ENCODE assay signal across 9 mouse cellular contexts in the genomic region with DNA sequence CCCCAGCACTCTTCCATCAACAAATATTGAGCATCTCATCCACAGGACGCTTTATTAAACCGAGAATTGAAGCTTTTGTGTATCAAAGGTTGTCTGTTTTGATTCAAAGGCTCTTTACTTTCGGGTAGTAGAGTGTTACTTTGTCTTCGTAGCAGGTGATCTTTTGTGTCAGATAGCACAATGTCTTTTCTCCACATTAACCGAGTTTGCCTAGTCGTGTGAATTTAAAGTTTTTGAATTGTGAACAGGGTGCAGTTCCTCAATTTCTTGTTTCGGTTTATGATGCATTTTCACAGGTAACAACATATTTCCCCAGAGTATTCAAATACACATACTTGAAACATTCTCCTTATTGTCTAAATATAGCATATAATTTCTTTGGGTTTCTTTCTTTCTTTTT. TPM values are rescaled to one million over a fixed set of nuclear protein-coding genes. Genes with fewer than 3 reads are reported as not detected.
DNase-seq lines count a peak whose midpoint lies in the region; ATAC-seq and TF ChIP-seq lines count a peak whose summit lies in the region.
"Had no signal": no experiment of that assay in that cellular context is flagged by ENCODE, and none has a peak within 500 bp of the region (broad histone marks: within the 10 kb centered on the region; RNA-seq: fewer than 3 reads in every experiment).

No protein-coding gene starts in this region.

- peak overlapping the region; percentile 64 for H3K4me2 ChIP-seq in kidney, embryonic 15.5 days
- peak overlapping the region; percentile 73 for H3K4me2 ChIP-seq in heart, postnatal 0 days (ENCODE audit: low read depth, low read length)
- H3K4me2 ChIP-seq in midbrain, embryonic 11.5 days, result peak overlapping the region; percentile 69

- H3K9ac ChIP-seq in kidney, embryonic 15.5 days, result peak overlapping the region; percentile 99
- H3K9ac ChIP-seq in heart, postnatal 0 days (replicated peaks; ENCODE audit: low read depth, low read length), result peak overlapping the region; percentile 94; the same call in 1 of the 2 replicates
- H3K9ac ChIP-seq in midbrain, embryonic 11.5 days (ENCODE audit: low read length), result peak overlapping the region; percentile 100

- DNase-seq in kidney, postnatal 4 days, result no peak
- DNase-seq in MN1 (ENCODE audit: low spot score), result peak; percentile 29
- no peak for DNase-seq in heart, postnatal 0 days (ENCODE audit: low spot score)
- peak; percentile 92 for DNase-seq in midbrain, embryonic 11.5 days (ENCODE audit: low spot score, missing footprints)
- no peak for DNase-seq in left cerebral cortex, postnatal 36 days (ENCODE audit: low spot score in 2 of 2)
- no peak for DNase-seq in spleen, postnatal 4 days (ENCODE audit: low spot score in 2 of 2)
- DNase-seq in gastrocnemius, postnatal 36 days, result no peak
- DNase-seq: thymus, postnatal 36 days had no signal

- peak overlapping the region; percentile 96 for H3K4me3 ChIP-seq in kidney, embryonic 15.5 days (replicated peaks)
- peak overlapping the region; percentile 92 for H3K4me3 ChIP-seq in heart, postnatal 0 days (ENCODE audit: low read depth, low read length)
- H3K4me3 ChIP-seq in midbrain, embryonic 11.5 days (ENCODE audit: low read depth, low read length), result peak overlapping the region; percentile 97

- no peak for TF ChIP-seq EP300 in heart, postnatal 0 days (IDR thresholded peaks at IDR 0.05; ENCODE audit: low read depth)

- no peaks in the 10 kb centered on the region for H3K27me3 ChIP-seq in kidney, embryonic 15.5 days
- no peaks in the 10 kb centered on the region for H3K27me3 ChIP-seq in heart, postnatal 0 days (ENCODE audit: control insufficient read depth, insufficient read depth, low read length)
- H3K27me3 ChIP-seq in midbrain, embryonic 11.5 days (ENCODE audit: control insufficient read depth, insufficient read depth, low read length), result no peaks in the 10 kb centered on the region

- intact Hi-C loops in left cerebral cortex, postnatal 36 days (cut with DNase I), result loop anchor here (5.0 to 10.0 kb wide), 5 partner anchors 85 to 258 kb away; partner anchors contain the start of gene Lgalsl
- intact Hi-C loops in gastrocnemius, postnatal 36 days (cut with DNase I), result loop anchor here (10.0 kb wide), 1 partner anchor 142 kb away; the partner anchor contains the start of gene Vps54

- no peaks in the 10 kb centered on the region for H3K9me3 ChIP-seq in kidney, embryonic 15.5 days (replicated peaks)
- H3K9me3 ChIP-seq in heart, postnatal 0 days (replicated peaks; ENCODE audit: control insufficient read depth, low read length), result no peaks in the 10 kb centered on the region
- no peaks in the 10 kb centered on the region for H3K9me3 ChIP-seq in midbrain, embryonic 11.5 days (ENCODE audit: control insufficient read depth, low read length)

- no peak overlapping the region for H3K27ac ChIP-seq in kidney, embryonic 15.5 days
- H3K27ac ChIP-seq in heart, postnatal 0 days (ENCODE audit: low read depth), result no peak overlapping the region
- H3K27ac ChIP-seq in midbrain, embryonic 11.5 days (ENCODE audit: low read depth, low read length), result no peak overlapping the region

- no peak for TF ChIP-seq CTCF in heart, postnatal 0 days (IDR thresholded peaks at IDR 0.05; ENCODE audit: low read depth)

- WGBS in kidney, embryonic 15.5 days, result 6% methylated on average over 7 of the region's 7 CpGs
- WGBS in heart, postnatal 0 days, result 23% methylated on average over 7 of the region's 7 CpGs
- 13% methylated on average over 7 of the region's 7 CpGs for WGBS in midbrain, embryonic 11.5 days

- ATAC-seq in kidney, embryonic 15.5 days (replicated peaks; ENCODE audit: low FRiP score), result no peak
- ATAC-seq in heart, postnatal 0 days (ENCODE audit: insufficient read depth, low read depth), result no peak
- ATAC-seq in midbrain, embryonic 11.5 days (ENCODE audit: low FRiP score), result no peak

- H3K36me3 ChIP-seq in kidney, embryonic 15.5 days, result 0 out of 2 replicates have a peak, but pooled peaks cover 3% of the 10 kb centered on the region
- H3K36me3 ChIP-seq in heart, postnatal 0 days (replicated peaks; ENCODE audit: control insufficient read depth, insufficient read depth, low read length), result no peaks in the 10 kb centered on the region
- H3K36me3 ChIP-seq in midbrain, embryonic 11.5 days (ENCODE audit: control insufficient read depth, insufficient read depth, low read length), result peaks cover 2% of the 10 kb centered on the region; the same call in 1 of the 2 replicates

- H3K4me1 ChIP-seq in kidney, embryonic 15.5 days, result peaks cover 13% of the 10 kb centered on the region
- peaks cover 15% of the 10 kb centered on the region for H3K4me1 ChIP-seq in heart, postnatal 0 days (ENCODE audit: control insufficient read depth, insufficient read depth)
- H3K4me1 ChIP-seq in midbrain, embryonic 11.5 days (ENCODE audit: control insufficient read depth, insufficient read depth, low read length), result peaks cover 9% of the 10 kb centered on the region; the same call in 1 of the 2 replicates

RNA-seq across cellular contexts. Expression of gene Peli1, which starts 1.5 kb away (rescaled TPM):
- polyA plus RNA-seq in kidney, embryonic 15.5 days (2015; fragmentation: Nextera tagmentation; extraction: Ambion mirVana), result 44.3 and 45.4 TPM in 2 replicates
- total RNA-seq in heart, postnatal 0 days (2014; rRNA removed; ENCODE audit: low replicate concordance), result 12.9 and 19.6 TPM in 2 replicates
- polyA plus RNA-seq in heart, postnatal 0 days (2015; fragmentation: Nextera tagmentation; extraction: Ambion mirVana), result 14.7 and 16.3 TPM in 2 replicates
- 108 and 113 TPM in 2 replicates for polyA plus RNA-seq in midbrain, embryonic 11.5 days (2014; fragmentation: Nextera tagmentation; extraction: Ambion mirVana)
- 10 to 100 TPM; 38.5 to 47.0 TPM for total RNA-seq in left cerebral cortex, postnatal 36 days (2021)
- total RNA-seq in gastrocnemius, postnatal 36 days (2021), result 10 to 100 TPM; 11.0 to 11.4 TPM

Comparison
In these comparisons a context has a peak if more than half of its experiments do, and no peak if none do; other contexts are left out.
1. DNase-seq: peak in MN1 (single experiment) and midbrain, embryonic 11.5 days (single experiment); none in kidney, postnatal 4 days (0 of 2), heart, postnatal 0 days (single experiment), left cerebral cortex, postnatal 36 days (0 of 2), spleen, postnatal 4 days (0 of 2) and gastrocnemius, postnatal 36 days (0 of 2).
2. Peak in every context shown above with its lines, with median percentiles within 50 percentile points of each other: H3K4me2 ChIP-seq, H3K4me3 ChIP-seq and H3K9ac ChIP-seq.